Mouse (Mus musculus) cortical plate, adult 2 months (tissue): ENCODE data around the gene Tubb3. TPM values are rescaled to one million over a fixed set of nuclear protein-coding genes. Genes with fewer than 3 reads are reported as not detected.
"Not testable (repeated sequence)": the region's sequence is repeated elsewhere in the genome, so short reads cannot be mapped to it uniquely, and the experiment has no call there.

Source experiments
- H3K27ac ChIP-seq: fragments of 200-500 bp; 2 replicates; pipeline ENCODE4 v1.5.1; 2012; ENCODE audit warnings: low read length, control low read depth, inconsistent platforms; ENCODE audit not compliant: insufficient read depth
- H3K4me1 ChIP-seq: fragments of 200-500 bp; 2 replicates; pipeline ENCODE4 v1.6.1; 2011; ENCODE audit warnings: low read length; ENCODE audit not compliant: control insufficient read depth, insufficient read depth
- H3K4me3 ChIP-seq: fragments of 200-500 bp; 2 replicates; pipeline ENCODE4 v1.5.1; 2011; ENCODE audit warnings: mild to moderate bottlenecking, low read length, control low read depth; ENCODE audit not compliant: insufficient read depth
- CTCF ChIP-seq: fragments of 200-500 bp; IDR thresholded peaks from 2 replicates; pipeline ENCODE4 v1.5.1; 2011; ENCODE audit warnings: mild to moderate bottlenecking, control low read depth, low read length; ENCODE audit not compliant: insufficient read depth; ENCODE audit errors: extremely low read depth
- POLR2A ChIP-seq: fragments of 200-500 bp; IDR thresholded peaks from 2 replicates; pipeline ENCODE4 v1.6.1; 2011; ENCODE audit warnings: mild to moderate bottlenecking, low read length, control low read depth; ENCODE audit not compliant: insufficient read depth; ENCODE audit errors: extremely low read depth
- polyA plus RNA-seq: library from polyadenylated mRNA; depleted of rRNA; stranded (reverse); fragments of >200 nt; gene quantifications from 2 replicates; pipeline ENCODE4 v1.2.3, GENCODE M21; 2012

Tubb3 gene
- polyA plus RNA-seq, 1 experiment, result 518 TPM

GRCm38 (mm10) chr8:123421325-123421724, 10.1 kb downstream of the Tubb3 start:
- H3K4me1 ChIP-seq, result no peaks in the 10 kb centered on the region
- TF ChIP-seq POLR2A (no peak), CTCF (no peak)
- no peak overlapping the region for H3K4me3 ChIP-seq
- no peak overlapping the region for H3K27ac ChIP-seq

DNA sequence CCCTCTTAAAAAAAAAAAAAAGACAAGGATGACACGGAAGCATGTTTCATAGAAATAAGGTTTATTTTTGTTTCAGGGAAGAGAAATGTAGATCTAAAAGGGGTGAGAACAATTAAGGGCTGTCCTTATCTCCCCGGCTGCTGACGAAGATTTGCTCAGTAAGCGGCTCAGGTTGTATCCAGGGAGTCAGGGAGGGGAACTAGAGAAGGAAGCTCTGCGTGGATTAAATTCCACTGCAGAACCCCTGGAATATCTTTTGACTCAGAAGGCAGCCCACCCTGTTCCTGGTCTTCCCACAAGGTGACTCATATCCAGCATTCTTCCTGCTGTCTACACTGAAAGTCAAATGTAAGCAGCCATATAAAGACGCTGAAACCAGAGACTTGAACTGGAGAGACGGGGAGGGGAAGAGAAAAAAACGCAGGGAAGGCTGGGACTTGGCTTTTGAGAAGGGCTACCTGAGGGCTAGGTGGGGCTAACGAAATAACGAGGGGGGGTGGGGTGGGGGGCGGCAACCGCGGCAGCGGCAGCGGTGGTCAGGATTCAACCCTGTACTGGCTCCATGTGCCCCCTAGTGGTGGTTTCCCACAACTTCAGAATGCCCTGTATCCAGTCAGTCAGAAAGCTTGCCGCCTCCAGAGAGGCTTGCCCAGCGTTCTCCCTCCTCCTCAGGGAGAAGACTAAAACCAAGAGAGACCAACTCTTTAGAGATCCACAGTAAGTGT, 11.0 kb downstream of the Tubb3 start:
- Histone ChIP-seq H3K4me3 (no peak overlapping the region), H3K4me1 (no peaks in the 10 kb centered on the region), H3K27ac (no peak overlapping the region)
- TF ChIP-seq POLR2A (no peak), CTCF (peak; percentile 55; the same call in 1 of the 2 replicates)

DNA sequence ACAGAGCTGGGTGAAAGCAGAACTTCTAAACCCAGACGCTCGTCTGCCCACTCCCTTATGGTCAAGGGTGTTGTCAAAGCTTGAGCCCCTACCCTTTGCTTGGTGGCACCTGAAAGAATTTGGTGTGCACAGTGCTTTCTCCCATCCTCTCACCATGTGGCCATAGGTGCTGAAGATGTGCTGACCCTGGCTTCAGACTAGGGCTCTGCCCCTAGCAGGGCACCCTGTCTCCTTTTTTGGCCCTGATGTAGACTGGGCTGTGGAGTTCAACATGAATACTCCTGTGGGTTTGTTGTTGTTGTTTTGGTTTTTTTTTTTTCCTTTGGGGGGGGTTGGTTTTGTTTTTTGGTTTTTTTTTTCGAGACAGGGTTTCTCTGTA, 11.5 kb downstream of the Tubb3 start:
- H3K4me3 ChIP-seq, result no peak overlapping the region
- H3K27ac ChIP-seq, result no peak overlapping the region
- H3K4me1 ChIP-seq, result no peaks in the 10 kb centered on the region
- no peak for TF ChIP-seq POLR2A
- no peak for TF ChIP-seq CTCF

DNA sequence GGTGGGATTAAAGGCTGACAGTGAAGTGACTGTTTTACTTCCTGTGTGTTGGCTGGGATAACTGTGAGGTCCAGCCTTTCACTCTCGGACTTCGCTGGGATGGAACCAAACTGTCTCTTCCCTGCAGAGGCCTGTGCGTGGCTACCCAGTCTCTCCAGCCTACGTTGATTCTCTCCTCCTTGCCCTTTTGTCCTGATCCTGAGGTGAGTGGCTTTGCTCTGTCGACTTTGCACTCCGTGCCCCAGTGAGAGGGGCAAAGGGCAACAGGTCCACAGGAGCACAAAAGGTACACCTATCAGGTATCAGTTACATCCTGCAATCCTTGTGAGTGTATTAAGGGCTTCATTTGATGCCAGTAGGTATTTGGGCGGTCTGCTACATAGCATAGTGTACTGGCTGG, 12.2 kb downstream of the Tubb3 start, which contains the start of gene Def8:
Gene Def8, plus strand, starts transcription at position 87 of the 400 bp plus-strand sequence.
- TF ChIP-seq CTCF (no peak), POLR2A (no peak)
- Histone ChIP-seq H3K4me3 (no peak within 1 kb of the TSS), H3K27ac (no peak within 1 kb of the TSS), H3K4me1 (no peaks in the 10 kb centered on the region)

- TF ChIP-seq CTCF (no peak), POLR2A (no peak)
- Histone ChIP-seq H3K27ac (no peak overlapping the region), H3K4me1 (no peaks in the 10 kb centered on the region), H3K4me3 (no peak overlapping the region)
Observed at GRCm38 (mm10) chr8:123426511-123427509, 15.6 kb downstream of the Tubb3 start.

GRCm38 (mm10) chr8:123427639-123428275, 16.5 kb downstream of the Tubb3 start:
- no peak for TF ChIP-seq CTCF
- H3K4me3 ChIP-seq, result no peak overlapping the region
- H3K27ac ChIP-seq, result no peak overlapping the region
- no peaks in the 10 kb centered on the region for H3K4me1 ChIP-seq

DNA sequence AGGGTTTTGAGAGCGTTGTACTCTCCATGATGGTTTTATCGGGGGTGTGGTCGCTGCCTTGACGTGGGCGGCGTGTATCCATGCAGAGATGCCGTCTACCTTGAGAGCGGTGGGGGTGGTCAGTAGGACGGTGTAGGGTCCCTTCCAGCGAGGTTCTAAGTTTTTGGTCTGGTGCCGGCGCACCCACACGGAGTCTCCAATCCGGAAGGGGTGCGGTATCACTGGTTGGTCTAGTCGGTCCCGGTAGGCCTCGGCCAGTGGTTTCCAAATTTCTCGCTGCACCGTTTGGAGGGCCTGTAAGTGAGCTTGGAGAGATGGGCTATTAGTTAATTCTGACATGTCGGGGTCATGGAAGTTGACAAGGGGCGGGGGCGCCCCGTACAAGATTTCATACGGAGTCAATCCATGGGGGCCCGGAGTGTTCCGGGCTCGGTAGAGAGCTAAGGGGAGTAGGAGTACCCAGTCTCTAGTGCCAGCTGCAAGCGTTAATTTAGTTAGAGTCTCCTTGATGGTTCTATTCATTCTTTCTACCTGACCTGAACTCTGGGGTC, 17.2 kb downstream of the Tubb3 start:
- no peak for TF ChIP-seq POLR2A
- no peak for TF ChIP-seq CTCF
- H3K4me1 ChIP-seq, result no peaks in the 10 kb centered on the region
- no peak overlapping the region for H3K27ac ChIP-seq

GRCm38 (mm10) chr8:123428939-123429721, 17.9 kb downstream of the Tubb3 start:
- Histone ChIP-seq H3K4me1 (no peaks in the 10 kb centered on the region), H3K27ac (no peak overlapping the region), H3K4me3 (no peak overlapping the region)
- TF ChIP-seq POLR2A (no peak), CTCF (no peak)

More for the DNA sequence above, 17.2 kb downstream of the Tubb3 start:
- no peak overlapping the region for H3K4me3 ChIP-seq

DNA sequence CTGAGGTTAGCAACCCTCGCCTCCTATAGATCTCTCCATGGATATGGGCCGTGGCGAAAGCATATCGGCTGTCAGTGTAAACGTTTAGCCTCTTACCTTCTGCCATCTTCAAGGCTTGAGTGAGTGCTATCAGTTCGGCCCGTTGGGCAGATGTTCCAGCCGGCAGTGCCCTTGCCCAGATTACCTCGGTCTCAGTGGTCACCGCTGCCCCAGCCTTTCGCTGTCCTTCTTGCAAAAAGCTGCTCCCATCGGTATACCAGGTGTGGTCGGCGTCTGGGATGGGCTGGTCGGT, 18.4 kb downstream of the Tubb3 start:
- not testable (repeated sequence) for H3K27ac ChIP-seq, H3K4me1 ChIP-seq, H3K4me3 ChIP-seq

- H3K27ac ChIP-seq, H3K4me1 ChIP-seq, H3K4me3 ChIP-seq: not testable (repeated sequence)
Observed at GRCm38 (mm10) chr8:123430936-123431335, 19.7 kb downstream of the Tubb3 start.
